Mouse (Mus musculus) midbrain, embryonic 15.5 days (tissue): Measurements from ENCODE around the gene Wnt11. TPM values are rescaled to one million over a fixed set of nuclear protein-coding genes. Genes with fewer than 3 reads are reported as not detected.

Experiments
- ATAC-seq: fragments of 200-750 bp; cut with Nextera tagmentation; replicated peaks from 2 replicates; pipeline ENCODE4 v1.8.0; 2017; ENCODE audit warnings: moderate TSS enrichment
- H3K27ac ChIP-seq: fragments of 300-500 bp; sonication (generic); 2 replicates; pipeline ENCODE4 v1.5.1; 2015; ENCODE audit warnings: mild to moderate bottlenecking, inconsistent platforms
- H3K27me3 ChIP-seq: fragments of 300-500 bp; sonication (generic); replicated peaks from 2 replicates; pipeline ENCODE4 v1.6.1; 2015; ENCODE audit warnings: inconsistent platforms
- H3K36me3 ChIP-seq: fragments of 300-500 bp; sonication (generic); replicated peaks from 2 replicates; pipeline ENCODE4 v1.6.1; 2015; ENCODE audit warnings: inconsistent platforms
- H3K4me1 ChIP-seq: fragments of 300-500 bp; sonication (generic); 2 replicates; pipeline ENCODE4 v1.6.1; 2015; ENCODE audit warnings: inconsistent platforms
- H3K4me2 ChIP-seq: fragments of 300-500 bp; sonication (generic); 2 replicates; pipeline ENCODE4 v1.6.1; 2015; ENCODE audit warnings: inconsistent platforms, mild to moderate bottlenecking, moderate library complexity
- H3K4me3 ChIP-seq: fragments of 300-500 bp; sonication (generic); 2 replicates; pipeline ENCODE4 v1.5.1; 2015; ENCODE audit warnings: mild to moderate bottlenecking, inconsistent platforms
- H3K9ac ChIP-seq: fragments of 300-500 bp; sonication (generic); 2 replicates; pipeline ENCODE4 v1.6.1; 2015; ENCODE audit warnings: mild to moderate bottlenecking, inconsistent platforms
- H3K9me3 ChIP-seq: fragments of 300-500 bp; sonication (generic); 2 replicates; pipeline ENCODE4 v1.6.1; 2016; ENCODE audit warnings: inconsistent platforms
- WGBS: fragments of 180-500 bp; shearing (Covaris S2); methylation state at CpG from one replicate; pipeline ENCODE4 v1.1.7; 2015; ENCODE audit warnings: mixed read lengths; 5-methylcytosine and 5-hydroxymethylcytosine counted together
- polyA plus RNA-seq: library from polyadenylated mRNA; unstranded; fragments of >200 nt; fragmentation: Nextera tagmentation; extraction: Ambion mirVana; gene quantifications from 2 replicates; pipeline ENCODE4 v1.2.1, GENCODE M21; 2015

Gene Wnt11
- polyA plus RNA-seq, 1 experiment from 2014 or later, result 0.99 TPM

DNA sequence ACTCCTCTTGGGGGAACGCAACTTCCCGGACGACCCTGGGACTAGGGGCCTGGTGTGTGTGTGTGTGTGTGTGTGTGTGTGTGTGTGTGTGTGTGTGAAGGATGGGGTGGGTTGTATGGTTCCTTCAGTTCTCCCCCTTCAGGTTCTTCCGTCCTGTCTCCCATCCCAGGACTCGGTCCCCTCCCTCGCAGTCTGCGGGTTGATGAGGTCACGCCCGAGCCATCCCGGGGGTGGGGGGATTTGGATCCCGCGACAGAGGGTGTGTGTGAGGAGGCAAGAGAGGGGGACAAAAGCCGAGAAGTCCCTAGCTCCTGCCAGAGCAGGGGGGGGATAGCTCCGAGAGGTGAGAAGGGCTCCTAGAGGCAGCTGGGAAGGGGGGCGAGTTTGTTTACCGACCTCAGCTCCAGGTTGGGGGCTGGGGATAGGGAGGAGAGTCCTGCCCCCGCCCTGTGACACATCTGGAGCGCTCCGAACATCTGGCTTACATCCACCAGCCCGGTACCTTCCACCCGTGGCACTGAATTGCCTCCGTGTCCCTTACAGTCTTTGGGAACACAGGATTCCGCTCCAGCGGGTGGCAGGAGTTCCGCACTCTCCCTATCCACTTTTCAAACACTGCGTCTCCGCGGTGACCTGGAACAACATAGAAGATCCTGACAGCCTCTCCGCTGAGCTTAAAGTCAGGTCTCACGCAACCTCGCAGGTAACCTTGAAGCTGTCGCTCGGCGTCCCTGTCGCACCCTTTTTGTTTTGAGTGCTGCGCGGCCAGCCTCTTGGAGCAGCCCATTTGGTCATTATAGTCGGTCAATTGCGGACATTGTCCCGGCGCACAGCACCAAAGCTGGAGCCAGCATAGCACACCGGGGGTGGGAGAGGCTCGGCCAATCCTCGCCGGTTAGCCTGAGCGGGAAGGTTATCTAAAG lies 868 bp downstream of the Wnt11 start:
- ATAC-seq, result no peak
- H3K4me3 ChIP-seq, result peak overlapping the region; percentile 47
- WGBS, result under 1% methylated on average over 46 of the region's 46 CpGs
- H3K9ac ChIP-seq, result peak overlapping the region; percentile 41; the same call in 1 of the 2 replicates
- peak overlapping the region; percentile 90 for H3K4me2 ChIP-seq
- no peak overlapping the region for H3K27ac ChIP-seq
- H3K36me3 ChIP-seq, result no peaks in the 10 kb centered on the region
- peaks cover 86% of the 10 kb centered on the region for H3K27me3 ChIP-seq
- H3K4me1 ChIP-seq, result peaks cover 50% of the 10 kb centered on the region
- no peaks in the 10 kb centered on the region for H3K9me3 ChIP-seq

DNA sequence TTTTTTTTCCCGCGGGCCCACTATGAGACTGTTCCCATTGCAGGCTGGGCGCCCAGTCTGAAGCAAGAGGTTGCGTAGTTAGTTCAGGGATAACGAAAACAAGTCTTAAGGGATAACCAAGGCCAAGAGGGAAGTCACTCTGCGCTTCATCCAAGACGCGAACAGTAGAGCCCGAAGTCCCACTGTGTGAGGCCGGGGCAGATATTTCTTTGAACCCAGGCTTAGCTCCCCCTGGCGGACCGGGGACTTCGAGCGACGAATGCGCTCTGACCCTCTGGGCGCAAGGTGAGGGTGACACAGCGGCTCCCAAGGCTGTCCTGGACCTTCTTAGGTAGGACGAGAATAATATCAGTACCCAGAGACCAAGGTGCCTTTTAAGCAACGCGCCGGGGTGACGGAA lies 1.7 kb downstream of the Wnt11 start:
- WGBS, result under 1% methylated on average over 23 of the region's 23 CpGs
- Histone ChIP-seq H3K4me2 (peak overlapping the region; percentile 90; the same call in 1 of the 2 replicates), H3K27ac (no peak overlapping the region), H3K4me3 (peak overlapping the region; percentile 47; the same call in 1 of the 2 replicates), H3K4me1 (peaks cover 50% of the 10 kb centered on the region), H3K36me3 (no peaks in the 10 kb centered on the region), H3K9ac (no peak overlapping the region), H3K27me3 (peaks cover 92% of the 10 kb centered on the region), H3K9me3 (no peaks in the 10 kb centered on the region)
- ATAC-seq, result no peak

DNA sequence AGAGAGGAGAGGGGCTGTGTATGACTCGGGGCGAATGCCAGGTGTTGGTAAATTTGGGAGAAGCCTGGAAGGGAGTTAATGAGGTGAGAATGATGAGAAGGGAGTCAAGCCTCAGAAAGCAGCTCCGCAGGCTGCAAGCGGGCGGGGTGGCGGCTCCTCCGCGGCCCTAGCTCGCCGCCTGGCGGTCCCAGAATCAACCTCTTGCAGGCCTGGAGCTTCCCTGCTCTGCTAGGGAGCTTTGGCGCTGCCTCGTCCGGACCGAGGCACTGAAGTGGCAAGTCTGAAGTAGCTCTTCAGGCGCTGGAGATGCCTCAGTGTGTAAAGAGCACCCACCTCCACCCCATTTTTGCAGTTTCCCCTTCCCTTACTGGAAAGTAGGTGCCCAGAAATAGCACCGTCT lies 3.0 kb downstream of the Wnt11 start:
- no peaks in the 10 kb centered on the region for H3K9me3 ChIP-seq
- no peak overlapping the region for H3K27ac ChIP-seq
- H3K4me3 ChIP-seq, result peak overlapping the region; percentile 49
- H3K9ac ChIP-seq, result no peak overlapping the region
- peak; percentile 77 for ATAC-seq
- no peaks in the 10 kb centered on the region for H3K36me3 ChIP-seq
- peak overlapping the region; percentile 91 for H3K4me2 ChIP-seq
- H3K27me3 ChIP-seq, result peaks cover 81% of the 10 kb centered on the region
- 1% methylated on average over 17 of the region's 17 CpGs for WGBS
- peaks cover 50% of the 10 kb centered on the region for H3K4me1 ChIP-seq

DNA sequence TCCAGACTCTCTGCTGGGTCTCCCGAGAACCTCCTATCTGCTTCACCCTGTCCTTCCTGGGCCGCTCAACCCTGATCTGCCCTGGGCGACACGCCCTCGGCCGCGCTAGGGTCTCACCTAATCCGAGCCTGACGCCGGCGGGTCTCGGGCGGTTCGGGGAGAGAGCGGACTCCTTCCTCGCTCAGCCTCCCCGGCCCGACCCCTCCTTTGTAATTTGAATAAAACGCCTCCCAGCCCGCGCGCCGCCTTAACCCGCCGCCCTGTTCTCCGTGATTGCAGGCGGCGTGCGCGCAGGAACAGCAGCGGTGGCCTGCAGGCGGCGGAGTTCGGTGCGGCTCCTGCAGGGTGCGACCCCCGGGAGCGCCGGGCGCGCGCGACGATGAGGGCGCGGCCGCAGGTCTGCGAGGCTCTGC lies 3.8 kb downstream of the Wnt11 start:
- ATAC-seq, result peak; percentile 46; the same call in 1 of the 2 replicates
- H3K36me3 ChIP-seq, result no peaks in the 10 kb centered on the region
- H3K9me3 ChIP-seq, result no peaks in the 10 kb centered on the region
- H3K4me1 ChIP-seq, result peaks cover 53% of the 10 kb centered on the region
- peaks cover 74% of the 10 kb centered on the region for H3K27me3 ChIP-seq
- under 1% methylated on average over 48 of the region's 48 CpGs for WGBS
- H3K4me2 ChIP-seq, result peak overlapping the region; percentile 91
- peak overlapping the region; percentile 45 for H3K9ac ChIP-seq
- H3K4me3 ChIP-seq, result peak overlapping the region; percentile 49
- H3K27ac ChIP-seq, result no peak overlapping the region

DNA sequence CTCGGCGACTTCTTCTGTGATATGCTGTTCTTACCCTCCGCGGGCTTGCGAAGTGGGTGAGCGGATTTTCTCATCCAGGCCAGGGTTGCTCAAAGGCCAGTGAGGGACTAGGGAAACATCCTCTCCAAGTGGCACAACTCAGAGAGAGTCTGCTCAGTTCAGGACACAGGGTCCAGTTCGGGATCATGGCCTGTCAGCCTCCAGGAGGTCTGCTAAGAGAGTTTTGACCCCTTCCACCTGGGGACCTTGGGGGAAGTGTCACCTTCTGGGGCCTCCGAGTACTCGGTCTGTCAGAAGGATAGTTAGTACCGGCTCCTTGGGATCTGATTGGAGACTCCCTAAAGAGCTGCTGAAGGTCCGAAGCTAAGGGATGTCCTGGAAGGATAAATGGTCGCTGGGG lies 4.4 kb downstream of the Wnt11 start:
- peak overlapping the region; percentile 49 for H3K4me3 ChIP-seq
- H3K27ac ChIP-seq, result no peak overlapping the region
- H3K4me1 ChIP-seq, result peaks cover 54% of the 10 kb centered on the region
- H3K9me3 ChIP-seq, result no peaks in the 10 kb centered on the region
- H3K36me3 ChIP-seq, result no peaks in the 10 kb centered on the region
- peaks cover 69% of the 10 kb centered on the region for H3K27me3 ChIP-seq
- 4% methylated on average over 12 of the region's 12 CpGs for WGBS
- peak overlapping the region; percentile 91 for H3K4me2 ChIP-seq
- no peak for ATAC-seq
- H3K9ac ChIP-seq, result no peak overlapping the region; the same call in 1 of the 2 replicates

DNA sequence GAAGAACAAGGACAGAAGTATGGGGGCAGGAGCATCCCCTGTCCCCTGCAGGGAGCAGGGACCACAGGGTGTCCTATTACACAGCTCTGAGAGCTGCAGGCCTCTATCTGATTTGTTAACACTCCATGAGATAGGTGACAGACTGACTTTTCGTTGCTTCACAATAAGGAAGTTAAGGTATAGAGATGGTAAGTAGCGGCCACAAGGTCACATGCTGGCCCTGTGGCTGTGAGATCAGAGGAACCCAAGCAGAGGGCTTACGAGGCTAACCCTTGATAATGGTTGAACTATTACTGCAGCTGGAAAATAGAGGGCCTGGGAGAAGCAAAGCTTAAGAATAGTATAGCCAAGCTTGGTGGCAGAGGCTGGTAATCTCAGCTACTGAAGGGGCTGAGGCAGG lies 5.9 kb downstream of the Wnt11 start:
- 45% methylated on average over 3 of the region's 3 CpGs for WGBS
- no peaks in the 10 kb centered on the region for H3K36me3 ChIP-seq

DNA sequence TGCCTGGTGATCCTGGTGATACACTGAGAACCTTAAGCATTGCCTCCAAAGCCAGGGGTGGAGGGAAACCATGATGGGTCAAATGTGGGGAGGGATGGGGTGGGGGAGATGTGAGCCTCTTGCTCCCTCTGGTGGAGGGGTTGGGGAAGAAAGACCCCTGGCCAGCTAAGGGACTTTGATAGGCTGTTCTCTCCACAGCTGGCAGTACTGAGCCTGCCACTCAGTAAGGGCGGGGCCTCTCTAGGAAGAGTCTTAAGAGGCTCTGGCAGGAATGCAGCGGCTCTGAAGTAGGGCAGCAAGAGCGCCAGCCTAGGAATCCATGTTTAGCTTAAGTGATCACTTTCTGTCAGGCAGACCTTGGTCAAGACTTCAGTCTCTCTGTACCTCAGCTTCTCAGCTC lies 6.9 kb downstream of the Wnt11 start:
- peaks cover 45% of the 10 kb centered on the region for H3K27me3 ChIP-seq
- peaks cover 30% of the 10 kb centered on the region for H3K4me1 ChIP-seq
- no peak overlapping the region for H3K27ac ChIP-seq
- no peak overlapping the region for H3K4me3 ChIP-seq
- WGBS, result 33% methylated on average over 3 of the region's 3 CpGs
- no peak for ATAC-seq
- H3K36me3 ChIP-seq, result no peaks in the 10 kb centered on the region
- H3K9ac ChIP-seq, result no peak overlapping the region
- no peaks in the 10 kb centered on the region for H3K9me3 ChIP-seq
- no peak overlapping the region for H3K4me2 ChIP-seq

More for the DNA sequence above, 5.9 kb downstream of the Wnt11 start:
- Histone ChIP-seq H3K9ac (no peak overlapping the region), H3K27me3 (peaks cover 55% of the 10 kb centered on the region), H3K9me3 (no peaks in the 10 kb centered on the region), H3K4me1 (peaks cover 40% of the 10 kb centered on the region), H3K27ac (no peak overlapping the region), H3K4me3 (no peak overlapping the region), H3K4me2 (no peak overlapping the region)
- no peak for ATAC-seq

DNA sequence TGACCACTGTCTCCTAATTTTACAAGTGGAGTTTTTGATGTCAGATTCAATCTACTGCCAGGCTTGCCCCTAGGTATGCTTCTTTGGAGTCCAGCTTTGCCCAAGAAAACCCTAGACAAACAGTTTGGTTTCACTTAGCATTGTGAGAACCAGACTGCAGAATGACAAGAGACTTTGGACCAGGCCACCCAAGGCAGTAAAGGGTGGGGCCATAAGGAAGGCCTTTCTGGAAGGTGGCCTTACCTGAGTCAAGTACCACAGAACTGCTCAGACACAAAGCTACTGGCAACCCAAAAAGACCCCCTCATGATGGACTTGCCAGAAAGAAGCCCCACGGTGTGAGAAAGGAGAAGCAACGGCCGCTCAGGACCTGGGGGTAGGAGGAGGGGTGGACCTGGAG lies 8.1 kb downstream of the Wnt11 start:
- no peak overlapping the region for H3K9ac ChIP-seq
- no peaks in the 10 kb centered on the region for H3K9me3 ChIP-seq
- no peak for ATAC-seq
- peaks cover 19% of the 10 kb centered on the region for H3K4me1 ChIP-seq
- 92% methylated on average over 3 of the region's 3 CpGs for WGBS
- no peak overlapping the region for H3K4me2 ChIP-seq
- no peaks in the 10 kb centered on the region for H3K36me3 ChIP-seq
- H3K4me3 ChIP-seq, result no peak overlapping the region
- H3K27me3 ChIP-seq, result peaks cover 34% of the 10 kb centered on the region
- no peak overlapping the region for H3K27ac ChIP-seq

DNA sequence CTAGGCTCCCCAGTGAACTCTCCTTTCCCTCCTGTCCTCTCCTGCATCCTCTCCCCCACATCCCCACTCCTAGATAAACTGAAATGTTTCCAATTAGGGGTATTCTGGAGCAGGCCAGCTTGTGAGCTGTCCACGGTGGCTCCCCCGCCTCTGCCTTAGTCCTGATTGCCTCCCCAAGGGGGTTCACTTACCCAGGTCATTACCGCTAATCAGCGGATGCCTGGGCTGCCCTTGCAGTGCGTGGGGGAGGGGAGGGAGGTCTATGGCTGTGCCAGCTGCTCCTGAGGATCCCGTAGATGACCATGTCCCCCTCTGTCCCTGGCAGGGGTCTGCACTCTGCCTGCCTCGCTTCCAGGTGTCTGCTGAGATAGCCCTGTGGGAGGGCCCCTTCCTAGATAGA lies 8.7 kb downstream of the Wnt11 start:
- peaks cover 30% of the 10 kb centered on the region for H3K27me3 ChIP-seq
- no peak overlapping the region for H3K4me3 ChIP-seq
- H3K27ac ChIP-seq, result no peak overlapping the region
- H3K9me3 ChIP-seq, result no peaks in the 10 kb centered on the region
- peak; percentile 22; the same call in 1 of the 2 replicates for ATAC-seq
- H3K4me2 ChIP-seq, result no peak overlapping the region
- WGBS, result 21% methylated on average over 7 of the region's 7 CpGs
- peaks cover 13% of the 10 kb centered on the region for H3K4me1 ChIP-seq
- H3K9ac ChIP-seq, result no peak overlapping the region
- no peaks in the 10 kb centered on the region for H3K36me3 ChIP-seq

DNA sequence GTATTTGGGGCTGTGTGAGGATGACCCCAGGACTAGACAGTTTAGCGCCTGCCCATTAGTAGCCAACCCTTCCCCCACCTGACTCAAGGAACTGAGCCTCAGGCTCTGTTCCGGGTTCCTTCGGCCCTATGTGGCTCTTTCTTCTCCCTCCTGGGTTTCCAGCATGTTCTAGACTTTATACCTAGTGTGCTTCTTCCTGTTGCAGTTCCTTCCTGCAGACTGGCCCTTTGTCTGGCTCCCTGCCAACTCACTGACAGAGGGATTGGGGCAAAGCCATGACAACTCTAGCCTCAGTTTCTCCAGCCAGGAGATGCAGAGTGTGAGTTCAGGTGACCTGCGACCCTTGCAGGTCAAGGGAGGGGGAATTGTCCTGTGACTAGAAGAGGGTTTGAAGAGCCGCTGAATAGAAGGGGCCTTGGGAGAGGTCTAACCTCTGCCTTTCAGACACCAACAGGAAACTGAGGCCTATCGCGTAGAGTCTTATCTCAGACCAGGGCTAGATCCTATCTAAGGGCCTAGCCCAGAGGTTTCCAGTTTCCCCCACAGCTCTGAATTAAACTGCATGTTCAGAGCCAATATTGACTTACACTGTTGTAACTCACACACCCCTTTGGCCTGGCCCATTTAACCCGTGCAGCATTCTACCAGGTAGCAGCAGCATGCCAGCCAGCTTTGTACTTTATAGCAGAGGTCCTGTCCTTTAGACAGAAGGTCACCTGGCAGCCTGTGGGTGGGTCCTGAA lies 14.2 kb downstream of the Wnt11 start:
- Histone ChIP-seq H3K4me1 (no peaks in the 10 kb centered on the region), H3K9me3 (no peaks in the 10 kb centered on the region), H3K4me2 (no peak overlapping the region), H3K4me3 (no peak overlapping the region), H3K9ac (no peak overlapping the region), H3K27me3 (no peaks in the 10 kb centered on the region; the same call in 1 of the 2 replicates), H3K36me3 (no peaks in the 10 kb centered on the region), H3K27ac (no peak overlapping the region)
- no peak for ATAC-seq
- 85% methylated on average over 8 of the region's 8 CpGs for WGBS

DNA sequence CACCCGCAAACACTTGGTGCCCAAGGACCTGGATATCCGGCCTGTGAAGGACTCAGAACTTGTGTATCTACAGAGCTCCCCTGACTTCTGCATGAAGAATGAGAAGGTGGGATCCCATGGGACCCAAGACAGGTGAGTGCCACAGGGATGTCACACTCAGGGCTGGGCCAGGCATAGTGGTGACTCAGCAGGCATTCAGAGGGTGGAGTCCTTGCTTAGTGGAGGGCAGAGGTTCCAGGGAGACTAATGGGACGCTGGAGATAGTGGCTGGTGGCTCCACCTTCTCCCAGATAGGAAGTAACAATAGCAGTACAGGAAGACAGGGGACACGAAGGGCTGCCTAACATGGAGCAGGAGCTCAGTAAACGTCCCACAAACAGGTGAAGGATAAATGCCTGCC lies 15.5 kb downstream of the Wnt11 start:
- Histone ChIP-seq H3K4me2 (no peak overlapping the region), H3K27me3 (no peaks in the 10 kb centered on the region; the same call in 1 of the 2 replicates), H3K4me1 (no peaks in the 10 kb centered on the region), H3K27ac (no peak overlapping the region), H3K36me3 (no peaks in the 10 kb centered on the region), H3K9ac (no peak overlapping the region), H3K4me3 (no peak overlapping the region), H3K9me3 (no peaks in the 10 kb centered on the region)
- 83% methylated on average over 5 of the region's 5 CpGs for WGBS
- ATAC-seq, result no peak

DNA sequence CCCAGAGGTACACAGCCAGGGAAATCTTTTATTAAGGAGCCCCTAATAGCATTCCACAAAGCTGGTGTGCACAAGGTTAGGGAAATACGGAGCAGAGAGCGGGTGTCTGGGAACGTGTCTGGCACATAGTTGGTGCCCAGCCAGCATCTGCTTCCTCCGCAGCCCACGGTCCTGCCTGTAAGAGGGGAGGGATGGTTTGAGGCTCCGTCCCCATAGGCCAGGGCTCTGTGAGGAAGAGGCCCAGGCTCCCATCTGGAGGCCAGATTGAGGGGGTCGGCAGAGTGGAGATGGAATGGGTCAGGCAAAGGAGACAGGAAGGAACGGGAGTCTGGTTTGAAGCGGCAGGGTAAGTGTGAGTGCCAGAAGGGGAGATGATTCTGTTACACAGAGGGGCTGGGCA lies 16.3 kb downstream of the Wnt11 start:
- Histone ChIP-seq H3K36me3 (no peaks in the 10 kb centered on the region), H3K4me3 (no peak overlapping the region), H3K9me3 (no peaks in the 10 kb centered on the region), H3K4me2 (no peak overlapping the region), H3K4me1 (no peaks in the 10 kb centered on the region), H3K9ac (no peak overlapping the region), H3K27me3 (no peaks in the 10 kb centered on the region; the same call in 1 of the 2 replicates), H3K27ac (no peak overlapping the region)
- ATAC-seq, result no peak
- 73% methylated on average over 9 of the region's 9 CpGs for WGBS
